Mouse (Mus musculus) fibroblast of lung, adult 2 months (primary cell): ENCODE measurements at regions not wholly inside any gene's neighbourhood (a gene's known extent, or its start where the extent isn't known, plus 50 kb on each side); places are given as distances from the start of the nearest gene placed in this dataset.
A peak's percentile ranks its signal among the peaks of the same experiment; 100 is the strongest.

Experiments used
- DNase-seq: peaks from one replicate; pipeline ENCODE4 v3.0.0-alpha.2; 2011; ENCODE audit warnings: low read depth

DNA sequence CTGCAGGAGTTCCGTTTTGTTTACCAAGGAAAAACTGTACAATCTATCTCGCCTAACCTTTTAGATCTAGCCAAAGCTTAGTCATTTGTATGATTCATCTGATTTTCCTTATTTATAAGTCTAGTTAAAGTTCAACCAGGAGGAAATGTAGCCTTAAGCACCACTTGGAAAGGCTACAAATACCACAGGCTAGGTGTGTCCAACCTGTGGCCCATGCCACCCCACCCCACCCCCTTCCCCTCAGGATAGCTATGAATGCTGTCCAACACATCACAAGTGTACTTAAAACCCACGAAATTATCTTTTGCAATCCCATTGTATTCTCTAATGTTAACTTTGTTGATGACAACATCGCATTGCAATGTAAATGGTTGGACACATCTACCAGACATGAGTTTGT lies 102.9 kb upstream of the Klf14 start:
- no peak for DNase-seq

DNA sequence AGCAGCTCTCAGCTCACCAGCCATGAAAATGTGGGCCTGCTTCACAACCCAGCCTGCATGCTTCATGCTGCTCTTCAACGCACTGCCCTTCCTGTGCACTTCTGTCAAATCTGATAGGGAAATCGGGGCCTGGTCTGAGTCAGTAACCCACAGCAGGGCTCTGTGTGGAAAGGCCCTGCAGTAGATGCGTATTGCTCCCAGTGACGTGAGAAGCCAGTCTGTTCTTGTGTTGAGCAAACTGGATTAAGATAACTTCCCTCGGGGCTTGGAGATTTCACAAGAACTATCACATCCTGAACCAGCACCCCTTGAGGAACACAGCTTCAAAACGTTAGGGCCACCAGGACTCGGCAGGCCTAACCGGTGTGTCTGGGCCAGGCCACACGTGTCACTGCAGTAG lies 106.5 kb upstream of the Klf14 start:
- DNase-seq = no peak

DNA sequence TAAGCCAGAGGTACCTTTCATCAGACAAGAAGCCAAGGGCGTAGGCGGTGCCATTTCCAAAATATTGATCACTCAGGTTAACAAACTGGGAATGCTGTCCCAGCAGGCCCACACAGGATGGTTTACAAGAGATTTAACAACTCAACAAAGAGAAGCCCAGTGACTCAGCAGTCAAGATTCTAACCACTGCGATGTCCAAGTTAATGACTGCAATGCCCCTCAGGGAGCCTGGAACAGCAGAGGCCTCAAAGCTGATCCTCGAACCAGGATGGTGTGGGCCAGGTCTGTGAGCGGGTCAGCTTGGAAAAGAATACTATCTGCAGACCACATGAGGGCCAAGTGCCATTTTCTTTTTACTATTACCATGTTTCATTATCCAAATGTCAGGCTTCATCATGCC lies 108.0 kb upstream of the Klf14 start:
- DNase-seq = no peak

DNA sequence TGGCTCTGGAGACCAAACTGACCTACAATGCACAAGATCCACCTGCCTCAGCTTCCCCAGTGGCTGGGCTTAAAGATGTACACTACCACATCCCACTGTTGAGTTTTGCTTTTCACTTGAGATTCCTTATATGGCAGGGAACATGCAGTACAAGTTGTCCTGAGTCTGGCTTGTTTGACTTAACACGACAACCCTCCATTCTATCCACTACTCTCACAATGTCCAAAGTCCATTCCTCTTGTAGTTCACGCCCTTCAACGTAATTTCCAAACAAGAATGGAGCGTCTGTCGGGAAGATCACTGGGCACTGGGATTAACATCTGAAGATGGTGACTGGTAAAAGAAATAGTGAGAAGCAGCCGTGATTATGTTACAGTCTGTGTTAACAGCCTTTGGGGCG lies 108.6 kb upstream of the Klf14 start:
- no peak for DNase-seq

DNA sequence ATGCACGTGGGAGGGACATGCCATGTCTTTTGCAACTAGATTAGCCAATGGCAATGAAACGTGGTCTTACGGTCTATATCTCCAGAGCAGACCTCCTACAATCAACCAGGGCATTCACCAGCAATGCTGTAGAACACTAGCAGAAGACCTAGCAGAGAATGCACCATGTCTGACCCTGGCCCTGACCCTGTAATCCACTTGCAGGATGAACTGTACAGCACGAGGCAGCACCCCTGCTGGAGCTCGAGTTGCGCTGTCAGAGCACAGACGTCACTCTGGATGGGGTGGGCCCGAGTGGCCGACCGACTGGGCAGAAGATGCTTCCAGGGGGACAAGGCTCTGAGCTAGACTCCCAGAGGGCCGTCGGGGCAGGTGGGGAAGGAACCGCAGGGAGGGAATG lies 110.4 kb upstream of the Klf14 start:
- no peak for DNase-seq

DNA sequence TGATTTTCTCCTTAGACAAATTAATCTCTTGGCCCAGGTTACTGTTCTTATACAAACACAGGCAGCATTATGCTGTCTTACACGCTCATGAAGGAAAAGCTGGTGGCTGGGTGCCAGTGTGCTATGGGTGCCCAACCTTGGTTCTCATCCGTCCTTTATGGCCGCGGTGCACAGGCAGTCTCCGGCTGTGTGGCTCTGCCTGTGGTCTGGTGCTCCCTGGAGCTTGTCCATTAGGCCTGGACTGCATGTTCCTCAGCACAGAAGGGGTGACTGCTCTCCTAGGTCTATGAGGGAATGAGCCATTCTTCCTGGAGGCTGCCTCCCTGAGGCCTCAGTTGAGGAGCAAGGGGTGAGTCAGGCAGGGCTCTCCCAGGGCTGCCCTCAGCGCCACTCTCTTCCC lies 111.7 kb upstream of the Klf14 start:
- no peak for DNase-seq

DNA sequence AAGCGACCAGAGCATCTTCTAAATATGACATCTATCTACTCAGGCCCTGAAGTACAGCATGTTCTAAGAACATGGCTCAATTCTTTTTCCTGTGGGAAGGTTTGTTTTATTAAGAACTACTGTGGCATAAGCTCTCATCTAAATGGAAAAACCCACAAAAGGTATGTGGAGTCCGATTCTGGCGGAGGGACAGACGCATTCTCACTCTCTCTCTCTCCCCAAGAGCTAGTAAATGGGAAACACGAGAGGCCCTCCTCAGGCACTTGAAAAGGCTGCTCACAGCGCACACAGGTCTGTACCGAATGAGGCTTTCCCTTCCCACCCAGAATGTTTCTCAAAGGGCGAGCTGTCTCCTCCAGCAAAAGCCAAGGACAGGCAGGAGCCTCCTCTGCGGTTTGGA lies 112.1 kb upstream of the Klf14 start:
- DNase-seq = no peak

DNA sequence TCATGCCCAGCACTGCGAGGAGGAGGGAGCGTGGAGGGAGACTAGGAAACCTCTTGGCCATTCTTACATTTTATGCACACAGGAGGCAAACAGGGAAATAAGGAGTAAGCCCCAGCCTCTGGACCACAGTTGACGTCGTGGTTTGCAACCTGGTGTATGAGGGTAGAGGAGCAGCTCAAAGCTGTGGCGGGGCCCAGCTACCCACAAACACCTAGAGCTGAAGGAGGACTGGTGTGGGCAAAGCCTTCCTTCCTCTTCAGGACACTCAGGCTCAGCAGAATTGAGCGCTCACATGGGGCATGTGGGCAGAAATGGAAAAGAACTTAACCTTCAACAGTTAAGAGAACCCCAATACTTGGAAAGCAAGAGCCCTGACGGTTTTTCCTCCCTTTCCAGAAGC lies 113.2 kb upstream of the Klf14 start:
- no peak for DNase-seq

DNA sequence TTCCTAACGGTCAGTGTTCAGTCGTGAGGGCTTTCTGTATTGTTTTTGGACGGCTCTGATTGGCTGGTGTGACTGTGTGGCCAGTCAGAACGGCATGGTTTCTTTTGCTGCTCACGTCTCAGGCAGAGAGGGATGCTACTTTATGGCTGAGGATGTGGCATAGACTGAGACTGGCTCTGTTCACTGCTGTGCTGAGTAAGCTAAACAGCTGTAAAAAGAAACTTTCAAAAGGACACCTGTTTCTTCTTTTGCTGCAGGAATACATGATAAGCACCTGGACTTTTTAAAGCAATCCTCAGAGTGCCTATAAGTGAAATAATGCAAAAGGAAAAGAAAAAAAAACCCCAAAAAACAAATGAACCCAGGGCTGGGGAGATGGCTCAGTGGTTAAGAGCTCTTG lies 113.7 kb upstream of the Klf14 start:
- DNase-seq = no peak

DNA sequence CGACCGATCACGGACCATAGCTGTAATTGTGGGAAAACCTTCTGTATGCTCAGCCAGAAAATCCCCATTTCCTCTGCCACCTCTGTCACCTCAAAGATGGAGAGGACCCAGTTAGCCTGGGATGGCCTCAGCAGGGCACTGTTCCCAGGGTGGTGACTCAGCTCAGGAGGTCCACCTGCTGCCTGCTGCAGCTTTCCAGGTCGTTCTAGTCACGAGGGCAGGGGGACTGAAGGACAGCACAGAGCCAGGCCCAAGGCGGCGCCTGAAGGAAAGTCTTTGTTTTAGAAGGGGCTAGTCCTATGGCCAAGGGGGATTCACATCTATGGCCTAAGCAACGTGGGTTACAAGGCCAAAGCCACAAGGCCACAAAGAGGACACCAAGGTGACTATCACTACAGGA lies 114.5 kb upstream of the Klf14 start:
- no peak for DNase-seq

DNA sequence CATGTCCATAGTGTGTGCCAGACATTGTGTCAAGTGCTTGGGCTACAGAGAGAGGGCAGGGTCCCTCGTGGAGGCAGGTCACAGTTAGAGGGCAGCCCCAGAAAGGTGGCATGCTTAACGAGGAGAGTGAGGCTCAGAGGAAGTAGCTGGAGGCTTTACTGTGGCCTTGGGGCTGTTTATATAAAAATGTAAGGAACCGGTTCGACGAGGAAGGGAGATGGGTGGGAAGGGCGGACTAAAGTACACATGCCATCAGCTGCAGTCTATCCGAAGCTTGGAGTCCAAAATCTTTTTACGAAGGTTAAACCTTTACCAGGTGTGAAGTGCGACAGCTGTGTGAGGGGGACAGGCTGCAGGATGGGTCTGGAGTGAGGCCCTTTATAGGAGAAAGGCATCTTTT lies 115.5 kb upstream of the Klf14 start:
- no peak for DNase-seq

DNA sequence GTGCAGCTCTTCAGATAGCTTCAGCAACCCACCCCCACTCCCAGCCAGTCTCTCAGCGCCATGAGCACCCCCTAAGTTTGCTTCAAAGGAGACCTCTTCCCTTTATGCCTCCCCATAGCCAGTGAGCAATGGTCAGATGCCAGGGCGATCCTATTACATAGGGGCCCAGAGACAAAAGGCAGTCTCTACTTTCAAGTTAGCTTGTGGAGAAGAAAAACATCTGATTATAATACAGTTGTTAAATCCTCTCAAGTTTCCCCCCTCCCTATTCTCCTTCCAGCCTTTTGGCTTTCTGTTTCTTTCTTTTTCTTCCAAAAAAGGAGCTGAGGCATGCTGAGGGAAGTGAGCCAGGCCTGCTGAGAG lies 116.3 kb upstream of the Klf14 start:
- DNase-seq = no peak

DNA sequence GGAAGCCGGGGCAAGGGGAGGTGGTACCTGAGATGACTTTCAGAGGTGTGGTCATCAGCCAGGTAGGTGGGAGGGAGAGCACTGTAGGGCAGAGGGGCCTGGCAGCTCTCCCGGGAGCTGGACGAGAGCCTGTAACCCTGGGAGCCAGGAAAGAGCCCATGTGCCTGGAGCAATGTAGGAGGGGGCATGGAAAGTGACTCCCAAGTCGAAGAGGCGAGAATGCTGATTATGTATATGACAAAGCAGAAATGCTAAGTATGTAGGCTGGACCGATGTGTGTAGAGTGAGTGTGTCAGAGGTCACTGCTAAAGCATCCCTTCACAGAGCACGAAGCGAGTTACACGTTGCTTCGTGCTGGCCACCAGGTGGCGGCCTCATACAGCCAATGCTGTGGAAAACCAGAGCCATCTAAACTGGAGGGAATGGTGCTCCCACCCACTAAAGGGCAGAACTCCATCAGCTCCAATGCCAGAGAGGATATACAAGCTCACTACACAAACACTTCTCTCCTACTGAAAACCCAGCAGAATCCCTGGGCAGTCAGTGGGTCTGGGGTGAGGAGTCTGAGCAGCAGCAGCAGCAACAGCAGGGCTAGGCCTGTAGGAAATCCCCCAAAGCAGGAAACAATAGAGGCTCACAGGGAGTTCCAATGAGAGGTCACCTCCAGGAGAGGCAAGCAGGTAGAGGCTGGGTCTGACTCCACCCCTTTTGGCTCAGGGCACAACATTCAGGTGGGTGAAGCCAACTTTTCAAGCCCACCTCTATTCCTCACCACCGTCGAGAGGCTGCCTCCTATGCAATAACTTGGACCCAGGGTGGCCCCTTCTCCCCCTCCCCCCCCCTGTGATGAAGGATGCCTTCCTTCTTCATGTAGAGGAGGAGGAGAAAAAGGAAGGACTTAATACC lies 116.9 kb upstream of the Klf14 start:
- peak; percentile 75 for DNase-seq

DNA sequence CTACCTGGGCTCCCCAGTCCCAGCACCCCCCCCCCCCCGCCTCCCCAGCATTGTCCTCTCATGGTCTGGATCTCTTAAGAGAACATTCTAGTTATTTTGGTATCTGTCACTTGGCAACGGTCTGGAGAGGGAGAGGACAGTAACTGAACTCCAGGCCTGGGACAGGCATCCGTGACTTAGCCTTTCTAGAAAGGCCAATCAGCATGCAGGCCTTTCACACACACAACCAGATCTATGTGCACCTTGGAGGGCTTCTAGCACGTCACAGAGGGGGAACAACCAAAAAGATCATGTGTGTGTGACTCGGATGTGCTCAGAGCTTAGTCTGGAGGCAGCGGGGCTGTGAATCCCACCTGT lies 117.6 kb upstream of the Klf14 start:
- no peak for DNase-seq

DNA sequence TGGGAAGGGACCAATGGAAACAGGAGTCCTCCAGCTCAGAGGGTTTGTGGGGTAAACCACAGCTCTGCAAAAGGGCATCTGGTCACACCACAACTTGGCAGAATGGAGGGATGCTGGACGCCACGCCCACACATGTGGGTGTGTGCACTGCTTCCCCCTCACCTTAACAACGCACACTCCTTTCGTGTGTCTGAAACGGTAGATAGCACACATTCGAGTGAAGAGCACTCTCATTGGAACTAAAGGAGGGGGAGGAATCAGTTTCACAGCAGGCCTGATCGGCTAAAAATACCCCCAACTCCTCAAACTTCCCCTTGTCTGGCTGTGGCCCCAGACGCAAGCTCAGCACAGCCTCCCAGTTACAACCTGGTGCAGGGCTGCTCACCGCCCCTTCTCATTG lies 118.3 kb upstream of the Klf14 start:
- DNase-seq = no peak

DNA sequence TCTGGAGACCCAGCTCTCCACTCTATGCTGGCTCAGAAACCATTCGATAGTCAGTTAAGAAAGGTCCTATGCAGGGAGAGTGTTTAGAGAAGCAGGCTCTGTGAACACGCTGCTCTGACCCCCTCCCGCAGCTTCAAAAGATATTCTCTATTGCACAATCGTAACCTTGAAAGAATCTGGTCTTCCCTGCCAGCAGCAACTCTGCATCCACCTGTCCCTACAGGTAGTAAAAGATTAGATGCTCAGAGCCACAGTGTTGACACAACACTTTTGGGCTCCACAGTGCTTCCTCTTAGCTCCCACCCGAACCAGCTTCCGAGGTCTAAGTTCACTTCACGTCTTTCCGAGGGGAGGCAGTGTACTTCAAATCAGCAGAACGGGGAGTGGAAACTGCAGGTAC lies 118.9 kb upstream of the Klf14 start:
- no peak for DNase-seq

DNA sequence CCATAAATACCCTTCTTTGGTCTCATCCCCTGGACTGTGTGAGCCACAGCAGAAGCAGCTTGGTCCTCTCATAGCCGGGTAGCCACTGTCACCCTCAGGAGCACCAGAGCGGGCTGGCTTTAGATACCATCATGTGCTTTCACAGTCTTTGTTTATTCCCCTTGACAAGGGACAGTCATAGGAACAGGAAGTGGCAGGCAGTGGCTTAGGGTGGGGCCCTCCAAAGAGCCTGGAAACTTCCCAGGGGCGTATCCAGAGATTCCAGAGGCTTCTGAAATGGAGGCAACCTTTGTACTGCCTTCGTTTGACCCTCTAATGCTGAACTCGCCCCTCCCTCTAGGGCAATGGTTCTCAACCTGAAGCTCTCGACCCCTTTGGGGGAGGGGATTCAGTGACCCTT lies 119.5 kb upstream of the Klf14 start:
- no peak for DNase-seq

DNA sequence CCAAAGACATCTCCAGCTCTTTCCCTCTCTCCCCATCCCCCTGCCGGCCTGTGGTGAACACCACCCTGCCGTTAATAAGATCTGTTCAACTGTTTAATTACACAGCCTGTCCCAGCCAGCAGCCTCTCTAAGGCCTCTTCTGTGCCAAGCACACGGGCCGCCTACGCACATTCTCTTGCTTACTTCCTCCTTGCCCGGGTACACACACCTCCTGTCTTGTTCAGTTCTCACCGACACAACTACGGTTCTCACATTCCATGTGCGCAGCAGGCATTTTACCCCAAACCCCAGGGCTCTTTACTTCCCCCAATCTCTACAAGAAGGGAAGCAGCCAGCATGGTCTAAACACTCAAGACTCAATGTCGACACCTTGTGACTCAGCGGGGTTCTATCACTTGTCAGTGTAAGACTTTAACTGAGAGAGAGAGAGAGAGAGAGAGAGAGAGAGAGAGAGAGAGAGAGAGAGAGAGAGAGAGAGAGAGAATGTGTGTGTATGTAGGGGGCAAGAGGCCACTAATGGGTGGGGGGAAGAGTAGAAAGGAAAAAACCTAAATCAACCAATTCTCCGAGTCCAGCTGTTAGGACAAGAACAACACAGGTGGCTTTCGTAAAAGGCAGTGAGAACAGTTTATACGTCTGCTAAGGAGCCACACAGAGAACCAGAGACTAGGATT lies 120.8 kb upstream of the Klf14 start:
- no peak for DNase-seq

DNA sequence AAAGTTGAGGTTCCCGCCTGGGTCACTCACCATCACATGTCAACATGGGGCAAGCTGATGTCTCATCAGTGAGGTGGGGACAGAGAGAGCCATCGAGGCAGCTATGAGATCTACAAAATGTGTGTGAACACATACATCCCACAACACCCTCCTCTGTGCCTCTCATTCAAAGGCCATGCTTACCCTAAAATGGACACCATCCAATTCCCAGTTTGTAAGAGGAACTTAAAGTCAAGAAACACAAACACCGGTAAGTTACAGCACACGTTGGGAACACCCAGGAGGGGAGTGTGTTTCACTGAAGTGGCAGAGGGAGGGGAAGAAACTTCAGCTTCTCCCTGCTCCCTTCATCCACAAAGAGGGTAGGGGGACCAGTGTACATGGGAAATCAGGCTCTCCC lies 121.4 kb upstream of the Klf14 start:
- no peak for DNase-seq

DNA sequence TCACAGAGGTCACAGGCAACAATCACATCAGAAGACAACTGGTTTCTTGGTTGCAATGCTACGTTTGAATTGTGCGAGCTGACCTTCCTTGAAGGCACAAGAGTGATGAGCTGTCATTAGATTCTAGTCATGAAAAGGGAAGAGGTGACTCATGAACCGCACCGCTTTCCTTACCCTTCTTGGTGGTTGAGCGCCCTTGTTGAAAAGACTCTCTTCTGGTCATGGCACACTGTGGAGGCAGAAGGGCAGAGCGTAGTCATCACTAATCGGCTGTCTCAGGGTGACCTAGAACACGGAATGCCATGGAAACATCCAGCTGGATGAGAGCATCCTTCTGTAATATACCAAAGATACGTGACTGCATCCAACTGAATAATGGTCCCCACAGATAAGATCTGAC lies 121.8 kb upstream of the Klf14 start:
- DNase-seq = no peak

DNA sequence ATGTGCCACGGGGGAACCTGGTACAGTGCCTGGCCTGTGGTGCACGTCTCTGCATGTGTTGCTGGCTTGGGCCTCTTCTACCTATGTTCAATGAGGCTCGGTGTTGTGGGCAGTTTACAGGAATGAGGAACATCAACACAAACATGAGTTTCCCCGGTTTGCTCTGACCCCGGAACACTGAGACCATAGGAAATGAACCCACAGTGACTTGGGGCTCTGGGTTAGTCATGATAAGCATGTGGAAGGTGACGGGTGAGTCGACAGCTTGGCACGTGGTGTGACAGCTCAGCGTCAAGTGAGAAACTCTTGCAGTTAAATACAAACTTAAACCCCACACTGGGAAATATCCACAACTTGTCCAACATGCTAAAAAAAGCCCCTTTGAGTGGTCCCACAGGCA lies 122.4 kb upstream of the Klf14 start:
- no peak for DNase-seq

DNA sequence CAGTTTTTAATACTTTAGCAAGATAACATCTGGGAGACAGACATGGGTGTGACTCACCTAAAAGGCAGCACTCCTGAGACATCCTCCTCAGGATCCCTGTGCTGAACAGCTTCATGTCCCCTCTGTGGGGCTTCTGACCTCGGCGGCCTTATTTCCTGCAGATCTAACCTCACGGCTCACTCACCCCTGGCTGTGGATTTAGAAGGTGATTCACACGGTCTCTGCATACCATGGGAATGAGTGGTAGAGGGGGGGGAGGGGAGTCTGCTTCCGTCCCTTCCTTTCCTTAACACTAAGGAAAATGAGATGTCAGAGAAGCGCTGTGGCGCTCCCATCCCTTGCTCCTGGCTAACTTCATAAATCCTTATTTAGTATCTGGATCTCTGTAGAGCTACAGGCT lies 123.1 kb upstream of the Klf14 start:
- DNase-seq = no peak

DNA sequence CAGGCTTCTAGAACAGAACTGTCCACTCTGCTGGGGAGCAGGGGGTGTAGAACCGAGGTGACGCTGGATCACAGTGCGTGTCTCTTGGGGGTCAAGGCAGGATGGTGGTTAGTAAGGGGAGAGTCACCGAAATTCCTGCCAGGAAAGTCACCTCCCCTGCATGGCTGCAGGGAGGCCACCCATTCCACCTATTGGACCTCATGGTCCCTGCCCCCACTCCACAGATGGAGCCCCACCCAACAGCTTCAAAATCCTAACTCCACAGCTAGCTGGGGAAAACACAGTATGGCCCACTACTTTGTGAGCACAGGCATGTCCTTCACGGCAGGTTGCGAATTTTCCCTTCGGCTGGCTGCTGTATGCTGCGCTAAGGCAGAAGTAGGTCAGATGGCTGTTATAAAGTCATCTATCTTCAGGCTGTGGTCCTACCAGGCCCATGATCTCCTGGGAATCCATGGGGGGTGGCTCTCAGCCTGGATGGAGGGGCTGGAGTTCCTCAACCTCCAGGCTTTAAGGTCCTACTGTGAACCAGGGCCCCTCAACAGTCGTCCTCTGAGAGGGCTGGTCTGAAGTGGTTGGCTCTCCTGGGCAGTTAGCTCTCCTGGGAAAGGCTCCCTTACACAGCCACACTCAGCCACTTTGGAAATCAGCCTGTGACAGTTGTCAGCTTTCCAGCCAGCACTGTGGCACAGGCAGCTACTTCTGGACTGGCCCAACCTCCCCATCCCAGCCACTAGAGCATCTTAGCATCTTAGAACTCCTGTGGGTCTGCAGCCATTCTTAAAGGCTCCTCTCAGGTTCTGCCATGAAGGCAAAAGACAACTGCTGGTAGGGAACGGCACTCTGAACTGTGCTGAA lies 124.0 kb upstream of the Klf14 start:
- no peak for DNase-seq
